Mouse (Mus musculus) ES-CJ7 (cell line): Measurements from ENCODE around the gene Amdhd1.

ENCODE experiments used
- DNase-seq: peaks from one replicate; pipeline ENCODE4 v3.0.0; 2011; ENCODE audit warnings: low read depth, low spot score

Amdhd1 gene

GRCm38 (mm10) chr10:93540431-93541210 is 788 bp upstream of the Amdhd1 start, which contains the start of gene Ccdc38:
Gene Ccdc38, plus strand, starts transcription at chr10:93540632.
- DNase-seq = peak; percentile 10

DNA sequence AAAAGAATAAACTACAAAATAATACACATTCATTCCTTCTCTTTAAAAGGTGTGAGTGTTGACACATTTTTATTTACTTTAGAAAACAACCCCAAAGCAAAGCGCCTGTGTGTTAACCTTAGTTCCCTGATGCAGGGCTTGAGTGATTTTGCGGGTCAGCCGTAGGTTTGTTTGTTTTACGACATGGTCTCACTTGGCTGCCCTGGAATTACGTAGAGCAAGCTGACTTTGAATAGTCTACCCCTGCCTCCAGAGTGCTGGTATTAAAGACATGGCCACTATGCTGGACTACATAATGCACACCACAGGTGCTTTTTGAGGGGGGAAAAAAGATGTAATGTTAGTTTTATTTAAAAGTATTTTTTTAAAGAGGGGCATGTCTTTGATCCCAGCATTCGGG is 1.0 kb downstream of the Amdhd1 start:
- no peak for DNase-seq

DNA sequence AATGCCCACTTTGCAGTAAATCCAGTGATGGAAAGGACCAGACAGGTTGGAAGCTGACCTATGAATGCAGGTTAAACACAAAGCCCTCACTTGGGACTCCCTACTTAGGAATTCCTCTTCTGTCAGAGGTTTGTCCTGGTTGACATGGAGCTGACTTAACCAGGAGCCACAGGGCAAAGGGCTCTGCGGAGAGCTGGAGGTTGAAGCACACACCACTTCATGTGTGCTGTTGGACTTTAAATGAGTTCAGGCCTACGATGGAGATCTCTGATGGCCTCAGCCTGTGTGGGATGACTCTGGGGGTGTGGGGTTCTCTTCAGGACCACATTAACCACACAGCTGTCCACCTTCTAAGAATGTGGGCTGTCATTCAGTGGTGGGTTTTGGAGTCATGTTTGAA is 1.5 kb downstream of the Amdhd1 start:
- DNase-seq = no peak

DNA sequence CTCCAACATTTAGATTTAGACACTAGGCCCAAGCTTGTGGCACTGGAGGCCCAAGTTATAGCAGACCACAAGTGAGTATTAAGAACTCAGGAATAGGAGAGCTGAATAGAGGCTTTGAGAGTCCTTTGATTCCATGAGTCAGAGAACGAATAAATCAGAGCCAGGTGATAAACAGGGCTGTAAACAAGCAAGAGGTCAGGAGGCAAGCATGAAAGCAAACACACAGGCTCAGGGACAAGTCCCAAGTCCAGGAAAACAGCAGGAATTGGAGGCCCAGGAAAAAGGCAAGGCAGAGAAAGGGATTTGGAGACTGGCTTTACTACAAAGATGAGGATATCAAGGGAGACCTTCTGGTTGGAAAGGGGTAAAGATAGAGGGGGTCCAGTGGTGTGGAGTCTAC is 14.5 kb downstream of the Amdhd1 start:
- DNase-seq = no peak

GRCm38 (mm10) chr10:93520994-93521393 is 18.8 kb downstream of the Amdhd1 start:
- DNase-seq = no peak

DNA sequence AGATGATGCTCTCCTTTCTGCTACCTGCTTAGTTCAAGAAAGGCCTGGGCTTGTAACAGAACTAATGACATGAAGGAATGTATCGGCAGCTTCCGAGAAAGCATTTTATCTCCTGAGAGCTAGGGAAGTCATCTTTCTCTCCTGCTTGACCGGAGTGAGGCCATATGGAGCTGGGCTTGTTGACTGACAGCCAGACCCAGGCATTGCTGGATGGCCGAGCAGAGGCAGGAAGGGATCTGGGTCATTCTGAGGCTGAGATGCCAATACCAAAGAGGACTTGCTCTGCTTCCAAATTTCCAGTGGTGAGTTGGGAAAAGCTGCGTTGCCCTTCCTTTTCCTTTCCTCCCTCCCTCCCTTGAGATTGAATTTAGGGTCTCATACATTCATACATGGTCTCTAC is 20.1 kb downstream of the Amdhd1 start:
- DNase-seq = no peak

DNA sequence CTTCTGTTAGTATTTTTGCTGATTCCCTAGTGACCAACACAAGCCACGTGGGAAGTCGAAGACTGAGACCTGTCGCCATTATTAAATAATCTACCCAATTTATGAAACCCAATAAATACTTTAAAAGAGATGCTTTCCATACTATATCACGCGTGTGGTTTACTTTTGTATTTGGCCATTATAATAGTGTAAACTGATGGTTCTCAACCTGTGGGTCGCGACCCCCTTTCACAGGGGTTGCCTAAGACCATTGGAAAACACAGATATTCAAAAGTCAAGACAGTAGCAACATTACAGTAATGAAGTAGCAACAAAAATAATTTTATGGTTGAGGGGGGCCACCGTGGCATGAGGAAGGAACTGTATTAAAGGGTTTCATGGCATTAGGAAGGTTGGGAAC is 20.7 kb downstream of the Amdhd1 start:
- no peak for DNase-seq

DNA sequence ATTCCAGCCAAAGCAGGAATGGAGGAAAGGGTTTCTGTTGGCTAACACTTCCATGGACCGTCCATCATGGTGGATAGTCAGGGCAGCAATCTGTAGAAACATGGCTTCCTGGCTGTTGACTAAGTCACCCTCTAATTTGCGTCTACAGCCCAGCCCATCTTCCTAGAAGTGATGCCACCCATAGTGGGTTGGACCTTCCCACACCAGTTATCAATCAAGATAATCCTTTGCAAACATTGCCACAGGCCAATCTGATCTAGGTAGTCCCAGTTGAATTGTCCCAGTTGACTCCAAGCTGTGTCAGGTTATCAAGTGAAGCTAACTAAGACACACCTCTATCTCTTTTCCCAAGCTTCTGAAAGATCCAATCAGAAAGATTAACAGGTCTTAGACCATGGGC is 21.2 kb downstream of the Amdhd1 start:
- DNase-seq = no peak

DNA sequence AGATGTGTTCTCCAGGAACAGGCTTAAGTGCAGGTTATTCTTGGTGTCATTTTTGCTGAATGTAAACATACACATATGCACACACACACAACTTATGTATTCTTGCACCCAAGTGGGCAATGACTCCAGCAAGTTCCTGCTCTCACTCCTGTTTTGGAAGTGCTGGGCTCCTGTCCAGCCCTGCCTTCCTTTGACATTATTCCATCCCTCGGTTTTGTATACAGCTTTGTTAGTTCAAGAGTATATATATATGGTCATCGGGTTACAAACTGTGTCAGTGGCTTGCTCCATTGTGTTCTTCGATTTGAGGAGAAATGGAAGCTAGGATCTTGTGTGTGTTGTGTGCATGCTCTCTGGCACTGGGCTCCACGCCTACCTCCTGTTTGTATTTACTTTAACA is 21.6 kb downstream of the Amdhd1 start:
- no peak for DNase-seq

DNA sequence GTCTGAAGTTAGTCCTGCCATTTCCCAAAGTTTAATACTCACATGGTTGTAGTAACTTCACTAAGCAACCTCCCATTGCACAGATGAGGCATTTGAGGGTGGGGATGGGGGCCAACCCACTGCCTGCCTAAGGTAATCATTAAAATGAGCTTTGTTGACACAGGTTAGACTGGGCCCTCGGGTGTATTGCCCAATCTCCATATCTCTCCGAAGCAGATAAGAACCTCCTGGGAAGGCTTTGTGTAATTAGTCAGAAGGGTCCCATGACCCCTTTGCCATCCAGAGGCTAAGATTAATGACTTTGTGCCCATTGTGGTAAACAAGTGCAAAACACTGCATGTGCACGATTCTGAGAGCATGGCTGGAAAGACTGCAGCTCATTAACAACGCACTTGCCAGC is 22.1 kb downstream of the Amdhd1 start:
- DNase-seq = no peak

- DNase-seq = no peak
Observed at GRCm38 (mm10) chr10:93515927-93516326, 23.9 kb downstream of the Amdhd1 start.

GRCm38 (mm10) chr10:93515419-93515818 is 24.4 kb downstream of the Amdhd1 start:
- DNase-seq = no peak

- DNase-seq = no peak
Observed at GRCm38 (mm10) chr10:93509532-93510153, 30.2 kb downstream of the Amdhd1 start.

GRCm38 (mm10) chr10:93508383-93508970 is 31.4 kb downstream of the Amdhd1 start:
- no peak for DNase-seq

GRCm38 (mm10) chr10:93501346-93501745 is 38.5 kb downstream of the Amdhd1 start:
- DNase-seq = no peak

DNA sequence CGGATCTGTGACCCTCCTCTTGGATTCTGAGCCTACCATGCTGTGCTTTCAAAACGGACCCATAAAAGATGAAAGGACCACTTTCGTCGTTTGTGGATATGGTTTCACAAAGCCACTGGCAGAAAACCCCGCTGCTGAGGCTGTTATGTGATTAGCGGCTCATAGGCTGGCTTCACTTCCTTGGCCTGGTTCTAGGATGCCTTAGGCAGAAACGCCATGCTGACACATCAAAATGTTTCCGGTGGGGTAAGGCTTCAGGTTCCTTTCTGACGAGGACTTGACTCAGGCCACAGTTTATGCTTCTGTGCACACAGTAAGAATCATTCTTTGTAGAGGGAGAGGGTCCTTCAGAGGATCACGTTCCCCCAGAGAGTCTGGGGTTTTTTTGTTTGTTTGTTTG is 39.0 kb downstream of the Amdhd1 start:
- no peak for DNase-seq

DNA sequence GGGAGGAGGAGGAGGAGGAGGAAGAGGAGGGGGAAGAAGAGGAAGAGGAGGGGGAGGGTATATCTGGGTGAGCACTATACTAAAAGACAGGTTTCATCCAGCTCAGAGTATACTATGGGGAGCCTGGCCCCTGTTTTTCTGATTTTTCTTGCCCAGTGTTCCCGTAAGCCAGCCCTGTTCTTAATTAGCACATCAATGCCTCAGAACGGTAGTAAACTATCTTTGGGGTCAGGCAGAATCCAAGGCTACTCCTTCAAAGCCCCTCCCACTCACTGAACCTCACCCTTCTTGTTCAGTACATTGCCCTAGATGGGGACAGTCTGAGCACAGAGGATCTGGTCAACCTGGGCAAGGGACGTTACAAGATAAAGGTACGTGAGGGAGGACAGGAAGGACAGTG is 49.4 kb downstream of the Amdhd1 start:
- peak; percentile 80 for DNase-seq

DNA sequence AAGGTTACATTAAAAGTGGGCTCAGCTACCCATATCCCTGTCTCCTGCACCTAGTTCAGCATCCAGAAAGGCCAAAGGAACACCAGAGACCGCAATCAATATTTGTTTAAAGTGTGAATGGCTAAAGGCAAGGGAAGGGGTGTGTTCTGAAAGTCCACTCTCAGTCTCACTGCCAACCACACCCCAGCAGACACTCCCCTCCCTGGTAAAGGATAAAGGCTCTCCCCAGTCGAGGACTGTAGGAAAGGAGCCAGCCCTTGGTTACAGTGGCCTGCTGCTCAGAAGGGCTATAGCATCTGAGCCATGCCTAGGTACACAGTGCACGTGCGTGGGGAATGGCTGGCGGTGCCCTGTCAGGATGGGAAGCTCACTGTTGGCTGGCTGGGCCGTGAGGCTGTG is 51.0 kb downstream of the Amdhd1 start:
- DNase-seq = no peak

DNA sequence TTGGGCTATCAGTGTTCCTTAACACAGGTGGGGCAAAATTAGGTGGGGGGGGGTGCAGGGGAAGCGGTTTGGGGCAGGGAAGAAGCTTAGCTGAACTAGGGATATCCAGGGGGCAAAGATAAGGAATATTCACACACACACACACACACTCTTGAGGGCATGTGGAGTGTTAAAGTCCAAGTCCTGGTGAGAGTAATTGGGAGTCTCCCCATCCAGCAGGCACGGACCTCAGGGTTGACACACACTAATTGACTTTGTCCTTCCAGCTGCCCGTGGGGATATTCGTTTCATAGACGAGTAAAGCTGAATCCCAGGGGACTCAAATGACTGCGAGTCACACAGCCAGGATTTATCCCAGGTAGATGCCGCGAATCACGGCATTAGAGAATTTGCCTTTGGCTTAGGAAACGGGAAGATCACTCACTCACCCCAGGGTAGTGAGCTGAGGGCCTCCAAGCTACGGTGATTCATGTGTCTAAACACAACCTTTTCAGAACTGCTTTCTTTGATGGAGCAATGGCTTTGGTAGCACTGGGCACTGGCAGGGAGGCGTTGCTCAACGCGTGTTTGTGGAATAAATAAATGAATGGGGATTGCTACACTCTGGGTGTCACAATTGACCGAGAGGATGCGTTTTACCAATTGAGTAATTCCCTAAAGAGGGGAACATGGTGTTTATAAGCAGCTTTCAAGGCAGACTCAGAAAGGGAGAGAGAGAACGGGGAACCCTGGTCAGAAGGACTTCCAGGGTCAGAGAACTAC is 51.6 kb downstream of the Amdhd1 start, which contains the start of gene Hal:
TSS of gene Hal (plus strand) at position 703 of the 762 bp plus-strand sequence.
- no peak for DNase-seq

DNA sequence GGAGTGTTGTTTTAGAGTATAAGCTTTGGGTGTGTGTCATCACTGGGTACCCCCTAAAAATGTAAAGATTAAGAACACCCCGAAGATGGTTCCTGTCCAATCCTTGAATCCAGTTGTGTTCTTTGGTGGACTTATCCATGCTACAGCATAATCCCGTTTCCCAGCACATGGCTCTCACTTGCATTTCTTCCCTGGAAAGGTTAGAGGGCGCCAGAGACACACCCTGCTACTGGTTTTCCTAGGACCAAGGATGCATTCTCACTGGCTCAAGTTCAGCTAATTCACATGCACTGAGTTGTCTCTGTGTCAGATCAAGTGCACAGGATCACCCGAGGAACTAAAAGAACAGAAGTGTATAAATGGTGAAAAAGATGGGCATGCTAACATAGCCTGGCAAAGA is 53.2 kb downstream of the Amdhd1 start:
- DNase-seq = no peak

DNA sequence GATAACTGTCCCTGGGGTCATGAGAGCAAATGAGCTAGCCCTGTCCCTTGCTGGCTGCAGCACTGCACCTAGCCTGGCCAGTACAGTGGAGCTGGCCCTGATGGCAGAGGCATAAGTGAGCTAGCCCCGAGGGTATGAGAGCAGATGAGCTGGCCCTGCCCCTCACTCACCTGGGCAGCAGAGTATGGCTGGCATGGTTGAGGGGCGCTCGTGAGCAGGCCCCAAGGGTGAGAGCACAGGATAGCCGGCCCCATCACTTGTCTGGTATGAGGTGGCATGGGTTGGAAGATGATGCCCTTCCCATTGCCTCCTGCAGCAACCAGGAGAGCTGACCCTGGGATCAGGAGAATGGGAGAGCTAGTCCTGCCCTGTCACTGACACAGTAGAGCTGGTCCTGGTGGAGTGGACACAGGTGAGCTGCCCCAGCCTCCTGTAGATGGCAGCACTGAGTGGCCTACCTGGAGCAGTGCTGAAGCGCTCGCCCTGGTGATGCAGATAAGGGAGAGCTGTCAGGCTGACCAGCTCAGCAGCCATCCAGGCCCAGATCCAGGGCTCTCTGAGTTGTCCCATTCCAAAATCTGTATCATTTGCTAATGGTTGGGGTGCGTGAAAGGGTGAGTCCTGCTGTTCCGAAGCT is 54.7 kb downstream of the Amdhd1 start:
- DNase-seq = peak; percentile 55

- no peak for DNase-seq
Observed at GRCm38 (mm10) chr10:93484511-93484910, 55.3 kb downstream of the Amdhd1 start.
